14 mouse cellular contexts compared by ENCODE assay signal in genomic region chr4:46177496-46177895, GRCm38 (mm10).
"Had no signal": no experiment of that assay in that cellular context is flagged by ENCODE, and none has a peak within 500 bp of the region (broad histone marks: within the 10 kb centered on the region; RNA-seq: fewer than 3 reads in every experiment).

No protein-coding gene starts in this region.

- H3K27ac ChIP-seq: limb, embryonic 12.5 days; liver, embryonic 13.5 days; lung, embryonic 15.5 days; macrophage; midbrain, embryonic 13.5 days; neural tube, embryonic 12.5 days had no signal

- H3K4me1 ChIP-seq: liver, embryonic 13.5 days; lung, embryonic 15.5 days; midbrain, embryonic 13.5 days; neural tube, embryonic 12.5 days had no signal

- H3K4me2 ChIP-seq: limb, embryonic 12.5 days; liver, embryonic 13.5 days; lung, embryonic 15.5 days; midbrain, embryonic 13.5 days; neural tube, embryonic 12.5 days had no signal

- H3K9me3 ChIP-seq: limb, embryonic 12.5 days; liver, embryonic 13.5 days; lung, embryonic 15.5 days; midbrain, embryonic 13.5 days; neural tube, embryonic 12.5 days had no signal

- H3K9ac ChIP-seq: limb, embryonic 12.5 days; liver, embryonic 13.5 days; liver, postnatal 0 days; lung, embryonic 15.5 days; midbrain, embryonic 13.5 days; neural tube, embryonic 12.5 days had no signal

- DNase-seq: kidney, adult 8-10 months; kidney, postnatal 25 days; liver; liver, embryonic 13.5 days; liver, postnatal 0 days; lung, postnatal 14 days; thymus, adult 2 months; thymus, postnatal 25 days had no signal

- H3K4me3 ChIP-seq: limb, embryonic 12.5 days; liver, embryonic 13.5 days; lung, embryonic 15.5 days; midbrain, embryonic 13.5 days; neural tube, embryonic 12.5 days had no signal

- H3K27me3 ChIP-seq: limb, embryonic 12.5 days; liver, embryonic 13.5 days; lung, embryonic 15.5 days; midbrain, embryonic 13.5 days; neural tube, embryonic 12.5 days had no signal

- ATAC-seq: intestine, postnatal 0 days; liver, postnatal 0 days; midbrain, embryonic 13.5 days had no signal
